Mouse (Mus musculus): ENCODE results near the gene Bmp2k. TPM values are rescaled to one million over a fixed set of nuclear protein-coding genes. Genes with fewer than 3 reads are reported as not detected.

The Bmp2k gene
- polyA plus RNA-seq, 1 experiment from 2014 or later: 11.8 TPM

DNA sequence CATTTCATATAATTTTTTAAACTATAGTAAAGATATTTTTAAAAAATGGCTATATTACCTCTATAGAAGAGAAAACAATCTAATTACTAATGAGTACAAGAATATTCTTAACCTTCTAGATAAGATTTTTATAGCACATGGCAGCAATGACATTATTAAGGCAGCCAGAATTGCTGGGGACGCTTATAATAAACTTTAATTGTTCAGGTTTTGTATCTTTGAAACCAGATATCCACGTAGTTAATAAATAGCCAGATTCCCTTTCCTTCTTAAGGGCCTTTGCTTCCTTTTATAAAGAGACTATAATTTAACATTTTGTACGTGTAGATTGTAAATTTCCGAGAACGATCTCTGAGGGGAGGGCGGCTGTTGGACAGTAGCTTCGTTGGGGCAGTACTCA lies 47.8 kb downstream of the Bmp2k start:
- H3K36me3 ChIP-seq (ENCODE audit: control insufficient read depth, insufficient read depth, low read length): peaks cover 11% of the 10 kb centered on the region; the same call in 1 of the 2 replicates
- DNase-seq (no peak), ATAC-seq (ENCODE audit: low FRiP score, low TSS enrichment) (no peak)
- H3K9me3 ChIP-seq (ENCODE audit: control insufficient read depth, low read length): no peaks in the 10 kb centered on the region
- no peaks in the 10 kb centered on the region for H3K4me1 ChIP-seq (ENCODE audit: control insufficient read depth, insufficient read depth, low read length)
- H3K4me2 ChIP-seq (ENCODE audit: low read length): no peak overlapping the region
- H3K27ac ChIP-seq (replicated peaks; ENCODE audit: low read depth, low read length): no peak overlapping the region
- H3K27me3 ChIP-seq (ENCODE audit: control insufficient read depth, insufficient read depth, low read length): no peaks in the 10 kb centered on the region
- 94% methylated on average over 7 of the region's 7 CpGs for WGBS
- H3K4me3 ChIP-seq (replicated peaks; ENCODE audit: low read depth, low read length): no peak overlapping the region
- no peak overlapping the region for H3K9ac ChIP-seq (replicated peaks; ENCODE audit: low read length)

- 89% methylated on average over 10 of the region's 10 CpGs for WGBS
- Histone ChIP-seq H3K4me3 (replicated peaks; ENCODE audit: low read depth, low read length) (no peak overlapping the region), H3K4me1 (ENCODE audit: control insufficient read depth, insufficient read depth, low read length) (no peaks in the 10 kb centered on the region), H3K27ac (replicated peaks; ENCODE audit: low read depth, low read length) (no peak overlapping the region), H3K9ac (replicated peaks; ENCODE audit: low read length) (no peak overlapping the region), H3K4me2 (ENCODE audit: low read length) (no peak overlapping the region), H3K27me3 (ENCODE audit: control insufficient read depth, insufficient read depth, low read length) (no peaks in the 10 kb centered on the region), H3K9me3 (ENCODE audit: control insufficient read depth, low read length) (no peaks in the 10 kb centered on the region), H3K36me3 (ENCODE audit: control insufficient read depth, insufficient read depth, low read length) (peaks cover 11% of the 10 kb centered on the region; the same call in 1 of the 2 replicates)
- DNase-seq (no peak), ATAC-seq (ENCODE audit: low FRiP score, low TSS enrichment) (no peak)
Measured at GRCm38 (mm10) chr5:97046680-97047079, 49.2 kb downstream of the Bmp2k start.

- H3K9ac ChIP-seq (replicated peaks; ENCODE audit: low read length): no peak overlapping the region
- H3K27me3 ChIP-seq (ENCODE audit: control insufficient read depth, insufficient read depth, low read length): no peaks in the 10 kb centered on the region
- DNase-seq: no peak
- H3K4me2 ChIP-seq (ENCODE audit: low read length): no peak overlapping the region
- 95% methylated on average over 5 of the region's 5 CpGs for WGBS
- no peaks in the 10 kb centered on the region for H3K9me3 ChIP-seq (ENCODE audit: control insufficient read depth, low read length)
- ATAC-seq (ENCODE audit: low FRiP score, low TSS enrichment): no peak
- H3K4me1 ChIP-seq (ENCODE audit: control insufficient read depth, insufficient read depth, low read length): no peaks in the 10 kb centered on the region
- H3K4me3 ChIP-seq (replicated peaks; ENCODE audit: low read depth, low read length): no peak overlapping the region
- H3K27ac ChIP-seq (replicated peaks; ENCODE audit: low read depth, low read length): no peak overlapping the region
- peaks cover 16% of the 10 kb centered on the region for H3K36me3 ChIP-seq (ENCODE audit: control insufficient read depth, insufficient read depth, low read length)
Measured at GRCm38 (mm10) chr5:97048905-97049304, 51.4 kb downstream of the Bmp2k start.

DNA sequence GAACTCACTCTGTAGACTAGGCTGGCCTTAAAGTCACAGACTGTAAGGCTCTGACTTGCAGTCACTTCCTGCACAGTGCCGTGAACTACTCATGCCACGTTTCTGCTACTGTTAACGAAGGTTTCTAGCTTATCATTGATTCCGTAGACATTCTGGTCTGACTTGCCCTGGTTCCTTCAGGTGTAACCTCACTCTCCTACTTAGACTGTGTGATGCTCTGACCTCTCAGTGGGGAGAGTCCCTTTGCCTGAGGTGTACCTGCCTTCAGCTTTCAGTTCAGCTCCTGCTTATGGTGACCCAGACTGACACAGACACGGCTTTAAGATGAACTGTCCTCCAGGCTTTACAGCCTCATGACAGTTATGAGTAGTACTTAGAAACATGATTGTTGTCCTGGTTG lies 56.7 kb downstream of the Bmp2k start:
- 96% methylated on average over 5 of the region's 5 CpGs for WGBS

DNA sequence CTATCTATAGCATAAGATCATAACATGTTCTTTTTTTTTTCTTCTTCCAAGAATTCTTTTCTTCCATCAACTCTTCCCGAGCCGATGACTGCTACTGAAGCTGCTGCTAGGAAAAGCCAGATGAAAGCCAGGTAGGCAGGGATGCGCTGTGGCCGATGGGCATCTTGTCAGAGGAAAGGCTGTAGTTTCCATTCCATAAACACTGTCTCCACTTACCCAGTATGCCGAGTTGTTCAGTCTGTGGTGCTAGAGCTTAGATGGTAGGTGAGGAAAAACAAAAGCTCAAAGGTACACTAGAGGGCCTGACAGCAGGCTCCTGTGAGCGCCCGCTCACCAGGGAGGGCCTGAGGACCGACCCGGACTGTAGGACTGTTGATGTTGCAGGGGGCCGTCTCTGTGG lies 57.3 kb downstream of the Bmp2k start:
- WGBS: 88% methylated on average over 10 of the region's 10 CpGs
- H3K27ac ChIP-seq (replicated peaks; ENCODE audit: low read depth, low read length): no peak overlapping the region
- peaks cover 15% of the 10 kb centered on the region for H3K36me3 ChIP-seq (ENCODE audit: control insufficient read depth, insufficient read depth, low read length)
- DNase-seq (no peak), ATAC-seq (ENCODE audit: low FRiP score, low TSS enrichment) (no peak)
- H3K4me3 ChIP-seq (replicated peaks; ENCODE audit: low read depth, low read length): no peak overlapping the region
- no peaks in the 10 kb centered on the region for H3K27me3 ChIP-seq (ENCODE audit: control insufficient read depth, insufficient read depth, low read length)
- H3K4me1 ChIP-seq (ENCODE audit: control insufficient read depth, insufficient read depth, low read length): no peaks in the 10 kb centered on the region
- no peaks in the 10 kb centered on the region for H3K9me3 ChIP-seq (ENCODE audit: control insufficient read depth, low read length)
- no peak overlapping the region for H3K4me2 ChIP-seq (ENCODE audit: low read length)
- no peak overlapping the region for H3K9ac ChIP-seq (replicated peaks; ENCODE audit: low read length)

More for the DNA sequence above, 56.7 kb downstream of the Bmp2k start:
- Histone ChIP-seq H3K27me3 (ENCODE audit: control insufficient read depth, insufficient read depth, low read length) (no peaks in the 10 kb centered on the region), H3K9ac (replicated peaks; ENCODE audit: low read length) (no peak overlapping the region), H3K4me2 (ENCODE audit: low read length) (no peak overlapping the region), H3K36me3 (ENCODE audit: control insufficient read depth, insufficient read depth, low read length) (peaks cover 15% of the 10 kb centered on the region), H3K27ac (replicated peaks; ENCODE audit: low read depth, low read length) (no peak overlapping the region), H3K4me1 (ENCODE audit: control insufficient read depth, insufficient read depth, low read length) (no peaks in the 10 kb centered on the region), H3K9me3 (ENCODE audit: control insufficient read depth, low read length) (no peaks in the 10 kb centered on the region), H3K4me3 (replicated peaks; ENCODE audit: low read depth, low read length) (no peak overlapping the region)
- ATAC-seq (ENCODE audit: low FRiP score, low TSS enrichment) (no peak), DNase-seq (no peak)

GRCm38 (mm10) chr5:97055511-97056068 lies 58.1 kb downstream of the Bmp2k start:
- Histone ChIP-seq H3K4me1 (ENCODE audit: control insufficient read depth, insufficient read depth, low read length) (no peaks in the 10 kb centered on the region), H3K9ac (replicated peaks; ENCODE audit: low read length) (no peak overlapping the region), H3K27ac (replicated peaks; ENCODE audit: low read depth, low read length) (no peak overlapping the region), H3K4me2 (ENCODE audit: low read length) (no peak overlapping the region), H3K9me3 (ENCODE audit: control insufficient read depth, low read length) (no peaks in the 10 kb centered on the region), H3K4me3 (replicated peaks; ENCODE audit: low read depth, low read length) (no peak overlapping the region), H3K36me3 (ENCODE audit: control insufficient read depth, insufficient read depth, low read length) (peaks cover 15% of the 10 kb centered on the region), H3K27me3 (ENCODE audit: control insufficient read depth, insufficient read depth, low read length) (no peaks in the 10 kb centered on the region)
- DNase-seq: peak; percentile 91
- 15% methylated on average over 1 of the region's 1 CpGs for WGBS
- no peak for ATAC-seq (ENCODE audit: low FRiP score, low TSS enrichment)

- DNase-seq: no peak
- WGBS: 85% methylated on average over 3 of the region's 3 CpGs
Measured at GRCm38 (mm10) chr5:97056359-97056758, 58.9 kb downstream of the Bmp2k start.

DNA sequence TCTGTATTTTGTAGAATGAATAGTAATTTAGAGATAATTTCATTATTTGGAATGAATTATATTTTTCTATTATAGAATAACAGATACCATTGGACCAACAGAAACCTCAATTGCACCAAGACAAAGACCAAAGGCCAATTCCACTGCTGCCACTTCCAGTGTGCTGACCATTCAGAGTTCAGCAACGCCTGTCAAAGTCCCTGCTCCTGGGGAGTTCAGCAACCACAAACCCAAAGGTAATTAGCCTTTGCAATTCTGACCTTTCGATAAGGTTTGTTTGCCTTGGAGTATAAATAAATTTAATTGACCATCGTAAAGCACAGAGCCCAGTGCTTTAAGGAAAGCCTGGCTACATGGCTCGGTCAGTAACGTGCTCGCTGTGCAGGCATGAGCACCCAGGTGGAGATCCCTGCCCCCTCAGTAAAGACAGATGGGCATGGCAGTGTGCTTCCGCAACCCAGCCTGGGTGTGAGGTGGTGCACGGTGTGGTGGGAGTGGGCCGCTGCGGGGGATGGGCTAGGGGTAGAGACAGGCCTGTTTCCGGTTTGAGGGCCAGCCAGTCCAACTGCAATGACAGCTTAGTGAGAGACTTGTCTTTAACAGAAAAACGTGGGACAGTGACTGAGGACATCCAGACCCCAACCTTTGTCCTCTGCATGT lies 59.4 kb downstream of the Bmp2k start:
- 90% methylated on average over 12 of the region's 12 CpGs for WGBS
- H3K27ac ChIP-seq (replicated peaks; ENCODE audit: low read depth, low read length): no peak overlapping the region
- no peak overlapping the region for H3K4me2 ChIP-seq (ENCODE audit: low read length)
- peaks cover 16% of the 10 kb centered on the region for H3K36me3 ChIP-seq (ENCODE audit: control insufficient read depth, insufficient read depth, low read length)
- no peak overlapping the region for H3K4me3 ChIP-seq (replicated peaks; ENCODE audit: low read depth, low read length)
- DNase-seq (no peak), ATAC-seq (ENCODE audit: low FRiP score, low TSS enrichment) (no peak)
- no peaks in the 10 kb centered on the region for H3K9me3 ChIP-seq (ENCODE audit: control insufficient read depth, low read length)
- H3K4me1 ChIP-seq (ENCODE audit: control insufficient read depth, insufficient read depth, low read length): no peaks in the 10 kb centered on the region
- no peaks in the 10 kb centered on the region for H3K27me3 ChIP-seq (ENCODE audit: control insufficient read depth, insufficient read depth, low read length)
- H3K9ac ChIP-seq (replicated peaks; ENCODE audit: low read length): no peak overlapping the region

More at GRCm38 (mm10) chr5:97056359-97056758, 58.9 kb downstream of the Bmp2k start:
- Histone ChIP-seq H3K9me3 (ENCODE audit: control insufficient read depth, low read length) (no peaks in the 10 kb centered on the region), H3K27me3 (ENCODE audit: control insufficient read depth, insufficient read depth, low read length) (no peaks in the 10 kb centered on the region), H3K27ac (replicated peaks; ENCODE audit: low read depth, low read length) (no peak overlapping the region), H3K9ac (replicated peaks; ENCODE audit: low read length) (no peak overlapping the region), H3K4me2 (ENCODE audit: low read length) (no peak overlapping the region), H3K4me3 (replicated peaks; ENCODE audit: low read depth, low read length) (no peak overlapping the region), H3K36me3 (ENCODE audit: control insufficient read depth, insufficient read depth, low read length) (peaks cover 15% of the 10 kb centered on the region), H3K4me1 (ENCODE audit: control insufficient read depth, insufficient read depth, low read length) (no peaks in the 10 kb centered on the region)
- ATAC-seq (ENCODE audit: low FRiP score, low TSS enrichment): no peak

- no peaks in the 10 kb centered on the region for H3K27me3 ChIP-seq (ENCODE audit: control insufficient read depth, insufficient read depth, low read length)
- H3K4me2 ChIP-seq (ENCODE audit: low read length): no peak overlapping the region
- ATAC-seq (ENCODE audit: low FRiP score, low TSS enrichment): no peak
- peaks cover 31% of the 10 kb centered on the region for H3K36me3 ChIP-seq (ENCODE audit: control insufficient read depth, insufficient read depth, low read length)
- no peaks in the 10 kb centered on the region for H3K9me3 ChIP-seq (ENCODE audit: control insufficient read depth, low read length)
- no peak for DNase-seq
- H3K4me1 ChIP-seq (ENCODE audit: control insufficient read depth, insufficient read depth, low read length): no peaks in the 10 kb centered on the region
- no peak overlapping the region for H3K27ac ChIP-seq (replicated peaks; ENCODE audit: low read depth, low read length)
- no peak overlapping the region for H3K9ac ChIP-seq (replicated peaks; ENCODE audit: low read length)
- 63% methylated on average over 3 of the region's 3 CpGs for WGBS
- no peak overlapping the region for H3K4me3 ChIP-seq (replicated peaks; ENCODE audit: low read depth, low read length)
Measured at GRCm38 (mm10) chr5:97060864-97061263, 63.4 kb downstream of the Bmp2k start.
